Mouse (Mus musculus) C2C12 (cell line): ENCODE measurements around the gene Atrn. TPM values are rescaled to one million over a fixed set of nuclear protein-coding genes. Genes with fewer than 3 reads are reported as not detected.

ENCODE experiments used
- H3K27me3 ChIP-seq: one replicate; pipeline ENCODE4 v1.6.1; 2011; ENCODE audit not compliant: control insufficient read depth, insufficient read depth, insufficient read length
- H3K36me3 ChIP-seq: one replicate; pipeline ENCODE4 v1.6.1; 2011; ENCODE audit not compliant: control insufficient read depth, insufficient read depth
- H3K4me3 ChIP-seq: one replicate; pipeline ENCODE4 v1.5.1; 2011; ENCODE audit warnings: mild to moderate bottlenecking, control low read depth; ENCODE audit not compliant: poor library complexity, insufficient read depth, severe bottlenecking
- H3K79me2 ChIP-seq: one replicate; pipeline ENCODE4 v1.6.1; 2011; ENCODE audit not compliant: control insufficient read depth, insufficient read depth
- H3K79me3 ChIP-seq: one replicate; pipeline ENCODE4 v1.6.1; 2011; ENCODE audit warnings: low read depth, control low read depth
- H3ac ChIP-seq: one replicate; pipeline ENCODE3; 2011; ENCODE audit warnings: low read depth; ENCODE audit not compliant: control insufficient read depth, insufficient read length
- CEBPB ChIP-seq: IDR thresholded peaks from one replicate; pipeline ENCODE4 v1.6.1; 2011; ENCODE audit warnings: low read depth, mild to moderate bottlenecking, control low read depth, moderate library complexity
- CTCF ChIP-seq: IDR thresholded peaks from one replicate; pipeline ENCODE4 v1.5.1; 2011; ENCODE audit not compliant: control insufficient read depth, insufficient read depth, insufficient read length
- FOSL1 ChIP-seq: IDR thresholded peaks from one replicate; pipeline ENCODE4 v1.8.0; 2011; ENCODE audit warnings: mild to moderate bottlenecking, low read length; ENCODE audit not compliant: poor library complexity, insufficient read depth, severe bottlenecking
- MAX ChIP-seq: IDR thresholded peaks from one replicate; pipeline ENCODE4 v1.6.1; 2011; ENCODE audit warnings: mild to moderate bottlenecking, control low read depth
- MYOD1 ChIP-seq: IDR thresholded peaks from one replicate; pipeline ENCODE4 v1.6.1; 2011; ENCODE audit warnings: low read depth; ENCODE audit not compliant: control insufficient read depth, insufficient read length
- MYOG ChIP-seq: IDR thresholded peaks from one replicate; pipeline ENCODE4 v1.6.1; 2011; ENCODE audit not compliant: control insufficient read depth, insufficient read length; ENCODE audit errors: extremely low read depth
- USF1 ChIP-seq: IDR thresholded peaks from one replicate; pipeline ENCODE4 v1.6.1; 2011; ENCODE audit warnings: low read depth, mild to moderate bottlenecking, control low read depth, moderate library complexity
- polyA plus RNA-seq: library from polyadenylated mRNA; unstranded; fragments of >200 nt; fragmentation: generic; extraction: Trizol; gene quantifications from one replicate; pipeline ENCODE4 v1.2.1, GENCODE M21; 2012; ENCODE audit warnings: missing spikeins

Gene Atrn
- polyA plus RNA-seq, 1 experiment: 5.6 TPM

DNA sequence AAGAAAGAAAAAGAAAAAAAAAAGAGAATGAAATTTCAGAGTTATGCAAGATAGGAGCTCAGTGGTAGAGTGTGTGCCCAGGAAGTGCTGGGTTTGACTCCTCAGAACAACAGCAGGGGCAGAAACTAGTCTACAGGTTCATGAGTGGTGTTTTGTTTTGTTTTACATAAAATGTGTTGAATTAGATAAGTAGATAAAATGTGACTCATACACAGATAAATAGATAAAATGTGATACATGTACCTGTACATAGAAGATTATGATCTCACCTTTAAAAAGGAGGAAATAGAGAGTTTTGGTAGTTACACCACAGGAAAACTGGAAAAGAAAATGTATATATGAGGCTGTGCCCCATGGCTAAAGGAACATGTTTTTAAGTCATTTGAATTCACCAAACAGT lies 72.8 kb downstream of the Atrn start:
- Histone ChIP-seq H3K27me3 (no peaks in the 10 kb centered on the region), H3K4me3 (no peak overlapping the region), H3K36me3 (peaks cover 30% of the 10 kb centered on the region), H3ac (no peak overlapping the region), H3K79me2 (no peaks in the 10 kb centered on the region), H3K79me3 (no peaks in the 10 kb centered on the region)
- TF ChIP-seq FOSL1 (no peak), MYOG (no peak), CTCF (no peak), MAX (no peak), CEBPB (no peak), MYOD1 (no peak), USF1 (no peak)

DNA sequence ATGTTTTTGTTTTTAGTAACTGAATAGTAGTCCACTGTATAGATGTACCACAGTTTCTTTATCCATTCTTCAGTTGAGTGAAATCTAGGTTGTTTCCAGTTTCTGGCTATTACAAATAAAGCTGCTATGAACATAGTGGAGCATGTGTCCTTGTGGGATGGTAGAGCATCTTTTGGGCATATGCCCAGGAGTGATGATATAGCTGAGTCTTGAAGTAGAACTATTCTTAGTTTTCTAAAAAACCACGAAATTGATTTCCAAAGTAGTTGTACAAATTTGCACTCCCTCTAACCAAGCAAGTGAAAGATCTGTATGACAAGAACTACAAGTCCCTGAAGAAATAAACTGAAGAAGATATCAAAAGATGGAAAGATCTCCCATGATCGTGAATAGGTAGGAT lies 86.5 kb downstream of the Atrn start:
- no peak overlapping the region for H3ac ChIP-seq
- H3K27me3 ChIP-seq: no peaks in the 10 kb centered on the region
- TF ChIP-seq MAX (no peak), MYOG (no peak), FOSL1 (no peak), CTCF (no peak), MYOD1 (no peak), USF1 (no peak), CEBPB (no peak)
- H3K4me3 ChIP-seq: no peak overlapping the region
- H3K79me3 ChIP-seq: no peaks in the 10 kb centered on the region
- no peaks in the 10 kb centered on the region for H3K79me2 ChIP-seq
- peaks cover 10% of the 10 kb centered on the region for H3K36me3 ChIP-seq

DNA sequence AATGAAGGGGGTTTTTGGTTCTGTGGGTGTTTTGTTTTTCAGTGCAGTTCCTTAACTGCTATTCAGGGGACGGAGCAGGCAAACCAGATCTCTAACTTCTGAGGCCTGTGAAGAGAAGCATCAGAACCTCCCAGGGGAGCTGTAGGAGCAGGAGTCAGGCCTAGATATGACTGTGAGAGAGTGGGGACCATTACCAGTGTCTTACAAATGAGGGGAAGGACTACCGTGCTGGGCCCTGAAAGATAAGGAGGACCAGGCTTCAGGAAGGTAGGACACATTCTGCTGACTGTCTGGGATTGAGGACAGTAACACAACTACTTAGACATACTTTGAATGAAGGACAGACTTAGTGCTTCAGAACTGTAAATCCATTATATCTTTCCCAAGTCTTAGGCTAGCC lies 102.8 kb downstream of the Atrn start:
- Histone ChIP-seq H3K79me3 (no peaks in the 10 kb centered on the region), H3K27me3 (no peaks in the 10 kb centered on the region), H3K4me3 (no peak overlapping the region), H3K36me3 (peaks cover 2% of the 10 kb centered on the region), H3K79me2 (no peaks in the 10 kb centered on the region), H3ac (no peak overlapping the region)
- TF ChIP-seq CTCF (no peak), MYOD1 (no peak), FOSL1 (no peak), CEBPB (no peak), MAX (no peak), MYOG (no peak), USF1 (no peak)

- peaks cover 11% of the 10 kb centered on the region for H3K36me3 ChIP-seq
- H3ac ChIP-seq: no peak overlapping the region
- no peak overlapping the region for H3K4me3 ChIP-seq
- H3K27me3 ChIP-seq: no peaks in the 10 kb centered on the region
- no peak for TF ChIP-seq FOSL1
- no peak for TF ChIP-seq MYOG
- no peak for TF ChIP-seq MAX
- TF ChIP-seq CEBPB: no peak
- no peak for TF ChIP-seq MYOD1
- no peak for TF ChIP-seq CTCF
- no peak for TF ChIP-seq USF1
- H3K79me2 ChIP-seq: no peaks in the 10 kb centered on the region
- H3K79me3 ChIP-seq: no peaks in the 10 kb centered on the region
Measured at GRCm38 (mm10) chr2:131010566-131010965, 104.3 kb downstream of the Atrn start.

- no peaks in the 10 kb centered on the region for H3K27me3 ChIP-seq
- no peaks in the 10 kb centered on the region for H3K79me2 ChIP-seq
- TF ChIP-seq FOSL1: no peak
- no peak for TF ChIP-seq CEBPB
- no peak for TF ChIP-seq MAX
- TF ChIP-seq MYOD1: no peak
- TF ChIP-seq USF1: no peak
- TF ChIP-seq CTCF: no peak
- no peak for TF ChIP-seq MYOG
- no peak overlapping the region for H3ac ChIP-seq
- no peak overlapping the region for H3K4me3 ChIP-seq
- H3K36me3 ChIP-seq: peaks cover 41% of the 10 kb centered on the region
- H3K79me3 ChIP-seq: no peaks in the 10 kb centered on the region
Measured at GRCm38 (mm10) chr2:131025230-131025629, 118.9 kb downstream of the Atrn start.

GRCm38 (mm10) chr2:131026941-131027340 lies 120.6 kb downstream of the Atrn start:
- Histone ChIP-seq H3ac (no peak overlapping the region), H3K27me3 (no peaks in the 10 kb centered on the region), H3K36me3 (peaks cover 27% of the 10 kb centered on the region), H3K4me3 (no peak overlapping the region), H3K79me3 (no peaks in the 10 kb centered on the region), H3K79me2 (no peaks in the 10 kb centered on the region)
- no peak for TF ChIP-seq MYOD1
- TF ChIP-seq CTCF: no peak
